Mouse (Mus musculus): ENCODE measurements around the gene Prdx2. TPM values are rescaled to one million over a fixed set of nuclear protein-coding genes. Genes with fewer than 3 reads are reported as not detected.
A peak's percentile ranks its signal among the peaks of the same experiment; 100 is the strongest.

Prdx2 gene
- total and polyA plus RNA-seq, 2 experiments from 2014 or later: 802 to 904 TPM

- WGBS: 18% methylated on average over 16 of the region's 16 CpGs
- DNase-seq (ENCODE audit: low spot score) (no peak), ATAC-seq (ENCODE audit: low FRiP score) (no peak)
- Histone ChIP-seq H3K27ac (ENCODE audit: low read depth, low read length) (no peak overlapping the region), H3K4me1 (ENCODE audit: insufficient read depth, low read length) (peaks cover 12% of the 10 kb centered on the region), H3K4me2 (ENCODE audit: low read depth, low read length, poor library complexity, severe bottlenecking) (peak overlapping the region; percentile 94), H3K9ac (replicated peaks; ENCODE audit: low read length, poor library complexity, severe bottlenecking) (no peak overlapping the region; the same call in 1 of the 2 replicates), H3K27me3 (ENCODE audit: insufficient read depth, low read length) (no peaks in the 10 kb centered on the region), H3K9me3 (ENCODE audit: low read length) (no peaks in the 10 kb centered on the region), H3K4me3 (ENCODE audit: low read depth, low read length) (peak overlapping the region; percentile 46; the same call in 1 of the 2 replicates), H3K36me3 (ENCODE audit: insufficient read depth, low read length) (no peaks in the 10 kb centered on the region)
- no peak for TF ChIP-seq CTCF (IDR thresholded peaks at IDR 0.05)
These were observed 15.1 kb downstream of the Prdx2 start for GRCm38 (mm10) chr8:84984294-84985048.

DNA sequence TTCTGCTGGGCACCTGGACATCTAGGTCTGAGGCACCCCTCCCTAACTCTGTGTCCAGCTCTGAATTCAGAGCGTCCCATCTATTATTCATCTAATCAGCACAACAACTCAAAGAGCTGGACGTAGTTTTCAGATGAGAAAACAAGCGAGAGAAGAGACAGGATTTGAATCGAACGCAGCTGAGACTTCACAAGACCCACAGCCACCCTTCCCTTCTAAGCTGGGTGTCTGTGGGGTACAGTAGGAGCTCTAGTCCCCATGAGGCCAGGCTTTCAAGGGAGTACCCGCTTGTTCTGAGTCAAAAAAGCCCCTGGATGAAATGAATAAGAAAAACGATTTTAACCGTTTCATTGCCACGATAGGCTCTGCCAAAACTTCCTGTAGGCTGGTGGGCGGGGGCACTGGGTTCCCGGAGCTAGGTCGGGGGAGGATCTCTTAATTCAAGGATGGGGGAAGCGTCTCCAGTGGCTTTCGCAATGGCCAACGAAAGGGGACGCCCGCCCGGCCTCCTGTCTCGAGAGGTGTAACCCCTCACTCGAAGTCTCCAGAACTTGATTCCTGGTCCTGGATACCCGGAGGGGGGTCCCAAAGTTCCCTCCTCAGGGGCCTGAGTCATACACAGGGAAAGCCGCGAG, 15.8 kb downstream of the Prdx2 start:
- whole genome bisulfite sequencing: under 1% methylated on average over 23 of the region's 23 CpGs
- no peak for TF ChIP-seq CTCF (IDR thresholded peaks at IDR 0.05)

GRCm38 (mm10) chr8:84985684-84986378, 16.4 kb downstream of the Prdx2 start:
- ATAC-seq (ENCODE audit: low FRiP score): peak; percentile 70
- Histone ChIP-seq H3K4me1 (ENCODE audit: insufficient read depth, low read length) (peaks cover 8% of the 10 kb centered on the region), H3K4me3 (ENCODE audit: low read depth, low read length) (peak overlapping the region; percentile 46), H3K27me3 (ENCODE audit: insufficient read depth, low read length) (no peaks in the 10 kb centered on the region), H3K36me3 (ENCODE audit: insufficient read depth, low read length) (no peaks in the 10 kb centered on the region), H3K27ac (ENCODE audit: low read depth, low read length) (peak overlapping the region; percentile 73), H3K9ac (replicated peaks; ENCODE audit: low read length, poor library complexity, severe bottlenecking) (peak overlapping the region; percentile 68), H3K4me2 (ENCODE audit: low read depth, low read length, poor library complexity, severe bottlenecking) (peak overlapping the region; percentile 94), H3K9me3 (ENCODE audit: low read length) (no peaks in the 10 kb centered on the region)
- WGBS: under 1% methylated on average over 52 of the region's 53 CpGs
- peak; percentile 87 for DNase-seq (ENCODE audit: low spot score)
- TF ChIP-seq CTCF (IDR thresholded peaks at IDR 0.05): no peak

More for the DNA sequence above, 15.8 kb downstream of the Prdx2 start:
- H3K4me2 ChIP-seq (ENCODE audit: low read depth, low read length, poor library complexity, severe bottlenecking): peak overlapping the region; percentile 94
- H3K27me3 ChIP-seq (ENCODE audit: insufficient read depth, low read length): no peaks in the 10 kb centered on the region
- no peaks in the 10 kb centered on the region for H3K36me3 ChIP-seq (ENCODE audit: insufficient read depth, low read length)
- peaks cover 8% of the 10 kb centered on the region for H3K4me1 ChIP-seq (ENCODE audit: insufficient read depth, low read length)
- H3K27ac ChIP-seq (ENCODE audit: low read depth, low read length): peak overlapping the region; percentile 73
- no peak for ATAC-seq (ENCODE audit: low FRiP score)
- H3K9me3 ChIP-seq (ENCODE audit: low read length): no peaks in the 10 kb centered on the region
- peak overlapping the region; percentile 46 for H3K4me3 ChIP-seq (ENCODE audit: low read depth, low read length)
- DNase-seq (ENCODE audit: low spot score): no peak
- H3K9ac ChIP-seq (replicated peaks; ENCODE audit: low read length, poor library complexity, severe bottlenecking): peak overlapping the region; percentile 68

DNA sequence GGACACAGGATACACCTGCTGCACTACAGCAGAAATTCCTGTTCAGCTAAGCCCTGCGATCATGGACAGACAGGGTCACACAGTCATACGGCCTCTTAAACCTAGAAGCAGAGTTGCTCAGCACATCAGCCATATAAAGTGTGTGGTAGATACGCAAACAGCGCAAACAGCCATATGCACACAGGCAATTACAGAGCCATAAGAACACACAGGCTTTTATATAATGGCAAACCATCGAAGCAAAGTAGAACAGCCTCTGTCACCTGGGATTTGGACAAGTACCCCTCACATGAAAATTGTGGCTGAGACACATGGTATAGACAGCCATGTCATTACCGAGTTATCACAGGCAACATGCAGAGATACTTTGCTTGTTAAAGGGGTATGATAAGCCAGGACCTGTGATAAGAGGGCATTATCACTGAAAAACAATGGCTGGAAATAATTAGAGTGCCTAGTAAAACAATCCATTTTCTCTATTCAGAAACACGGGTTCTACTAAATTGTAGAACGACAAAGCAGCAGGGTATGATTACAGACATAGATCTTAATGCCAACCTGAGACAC, 17.1 kb downstream of the Prdx2 start:
- 32% methylated on average over 8 of the region's 8 CpGs for WGBS
- H3K27ac ChIP-seq (ENCODE audit: low read depth, low read length): peak overlapping the region; percentile 73
- DNase-seq (ENCODE audit: low spot score) (no peak), ATAC-seq (ENCODE audit: low FRiP score) (no peak)
- no peaks in the 10 kb centered on the region for H3K27me3 ChIP-seq (ENCODE audit: insufficient read depth, low read length)
- no peaks in the 10 kb centered on the region for H3K9me3 ChIP-seq (ENCODE audit: low read length)
- no peak for TF ChIP-seq CTCF (IDR thresholded peaks at IDR 0.05)
- peak overlapping the region; percentile 46 for H3K4me3 ChIP-seq (ENCODE audit: low read depth, low read length)
- H3K36me3 ChIP-seq (ENCODE audit: insufficient read depth, low read length): no peaks in the 10 kb centered on the region
- peaks cover 10% of the 10 kb centered on the region for H3K4me1 ChIP-seq (ENCODE audit: insufficient read depth, low read length)
- H3K4me2 ChIP-seq (ENCODE audit: low read depth, low read length, poor library complexity, severe bottlenecking): peak overlapping the region; percentile 94
- H3K9ac ChIP-seq (replicated peaks; ENCODE audit: low read length, poor library complexity, severe bottlenecking): peak overlapping the region; percentile 68; the same call in 1 of the 2 replicates

GRCm38 (mm10) chr8:84987388-84987787, 18.0 kb downstream of the Prdx2 start:
- Histone ChIP-seq H3K9me3 (ENCODE audit: low read length) (no peaks in the 10 kb centered on the region), H3K36me3 (ENCODE audit: insufficient read depth, low read length) (no peaks in the 10 kb centered on the region), H3K27ac (ENCODE audit: low read depth, low read length) (no peak overlapping the region), H3K27me3 (ENCODE audit: insufficient read depth, low read length) (no peaks in the 10 kb centered on the region), H3K4me1 (ENCODE audit: insufficient read depth, low read length) (peaks cover 10% of the 10 kb centered on the region), H3K4me2 (ENCODE audit: low read depth, low read length, poor library complexity, severe bottlenecking) (no peak overlapping the region), H3K4me3 (ENCODE audit: low read depth, low read length) (no peak overlapping the region), H3K9ac (replicated peaks; ENCODE audit: low read length, poor library complexity, severe bottlenecking) (no peak overlapping the region)
- WGBS: 88% methylated on average over 5 of the region's 5 CpGs
- DNase-seq (ENCODE audit: low spot score): no peak
- no peak for TF ChIP-seq CTCF (IDR thresholded peaks at IDR 0.05)
- no peak for ATAC-seq (ENCODE audit: low FRiP score)

All from midbrain, postnatal 0 days (tissue).